Mouse (Mus musculus): ENCODE results near the gene Hist3h2a. TPM values are rescaled to one million over a fixed set of nuclear protein-coding genes. Genes with fewer than 3 reads are reported as not detected.

Gene Hist3h2a
- polyA plus RNA-seq, 1 experiment from 2014 or later = 16.7 TPM

- ATAC-seq = no peak
- H3K9me3 ChIP-seq (ENCODE audit: control insufficient read depth) = no peaks in the 10 kb centered on the region
- H3K9ac ChIP-seq (ENCODE audit: low read depth, low read length) = no peak overlapping the region
- 8% methylated on average over 6 of the region's 6 CpGs for WGBS
- peak; percentile 19; the same call in 1 of the 2 replicates for TF ChIP-seq CTCF (IDR thresholded peaks at IDR 0.05; ENCODE audit: low read depth)
- H3K4me1 ChIP-seq (replicated peaks; ENCODE audit: control insufficient read depth, insufficient read depth, low read length) = no peaks in the 10 kb centered on the region
- no peaks in the 10 kb centered on the region for H3K27me3 ChIP-seq (replicated peaks; ENCODE audit: control insufficient read depth, insufficient read depth, low read length)
- H3K27ac ChIP-seq (ENCODE audit: low read depth, low read length) = peak overlapping the region; percentile 91; the same call in 1 of the 2 replicates
- peak overlapping the region; percentile 84 for H3K4me3 ChIP-seq (ENCODE audit: low read depth, low read length)
- H3K4me2 ChIP-seq (replicated peaks; ENCODE audit: low read depth) = peak overlapping the region; percentile 98
- peaks cover 19% of the 10 kb centered on the region; the same call in 1 of the 2 replicates for H3K36me3 ChIP-seq (ENCODE audit: control insufficient read depth, insufficient read depth)
These were observed 15.4 kb upstream of the Hist3h2a start for GRCm38 (mm10) chr11:58939088-58939439.

GRCm38 (mm10) chr11:58944136-58944535 is 10.3 kb upstream of the Hist3h2a start:
- WGBS = 81% methylated on average over 5 of the region's 5 CpGs

GRCm38 (mm10) chr11:58947306-58947705 is 7.2 kb upstream of the Hist3h2a start:
- Histone ChIP-seq H3K4me2 (replicated peaks; ENCODE audit: low read depth) (no peak overlapping the region; the same call in 1 of the 2 replicates), H3K36me3 (ENCODE audit: control insufficient read depth, insufficient read depth) (no peaks in the 10 kb centered on the region), H3K4me3 (ENCODE audit: low read depth, low read length) (no peak overlapping the region), H3K9me3 (ENCODE audit: control insufficient read depth) (no peaks in the 10 kb centered on the region), H3K27me3 (replicated peaks; ENCODE audit: control insufficient read depth, insufficient read depth, low read length) (0 out of 2 replicates have a peak, but pooled peaks cover 3% of the 10 kb centered on the region), H3K27ac (ENCODE audit: low read depth, low read length) (no peak overlapping the region), H3K4me1 (replicated peaks; ENCODE audit: control insufficient read depth, insufficient read depth, low read length) (no peaks in the 10 kb centered on the region), H3K9ac (ENCODE audit: low read depth, low read length) (no peak overlapping the region)
- no peak for ATAC-seq
- no peak for TF ChIP-seq CTCF (IDR thresholded peaks at IDR 0.05; ENCODE audit: low read depth)
- WGBS = 82% methylated on average over 3 of the region's 3 CpGs

More at GRCm38 (mm10) chr11:58944136-58944535, 10.3 kb upstream of the Hist3h2a start:
- no peaks in the 10 kb centered on the region for H3K9me3 ChIP-seq (ENCODE audit: control insufficient read depth)
- no peaks in the 10 kb centered on the region for H3K4me1 ChIP-seq (replicated peaks; ENCODE audit: control insufficient read depth, insufficient read depth, low read length)
- TF ChIP-seq CTCF (IDR thresholded peaks at IDR 0.05; ENCODE audit: low read depth) = no peak
- no peak overlapping the region for H3K9ac ChIP-seq (ENCODE audit: low read depth, low read length)
- no peak overlapping the region for H3K4me3 ChIP-seq (ENCODE audit: low read depth, low read length)
- no peak overlapping the region for H3K4me2 ChIP-seq (replicated peaks; ENCODE audit: low read depth)
- H3K36me3 ChIP-seq (ENCODE audit: control insufficient read depth, insufficient read depth) = no peaks in the 10 kb centered on the region
- H3K27me3 ChIP-seq (replicated peaks; ENCODE audit: control insufficient read depth, insufficient read depth, low read length) = 0 out of 2 replicates have a peak, but pooled peaks cover 1% of the 10 kb centered on the region
- no peak overlapping the region for H3K27ac ChIP-seq (ENCODE audit: low read depth, low read length)
- no peak for ATAC-seq

GRCm38 (mm10) chr11:58947798-58948528 is 6.5 kb upstream of the Hist3h2a start:
- peak; percentile 34; the same call in 1 of the 2 replicates for ATAC-seq
- no peak overlapping the region for H3K9ac ChIP-seq (ENCODE audit: low read depth, low read length)
- TF ChIP-seq CTCF (IDR thresholded peaks at IDR 0.05; ENCODE audit: low read depth) = no peak
- 9% methylated on average over 23 of the region's 23 CpGs for WGBS
- peak overlapping the region; percentile 54 for H3K4me2 ChIP-seq (replicated peaks; ENCODE audit: low read depth)
- no peaks in the 10 kb centered on the region for H3K9me3 ChIP-seq (ENCODE audit: control insufficient read depth)
- peak overlapping the region; percentile 28 for H3K4me3 ChIP-seq (ENCODE audit: low read depth, low read length)
- 0 out of 2 replicates have a peak, but pooled peaks cover 3% of the 10 kb centered on the region for H3K27me3 ChIP-seq (replicated peaks; ENCODE audit: control insufficient read depth, insufficient read depth, low read length)
- H3K27ac ChIP-seq (ENCODE audit: low read depth, low read length) = no peak overlapping the region
- no peaks in the 10 kb centered on the region for H3K4me1 ChIP-seq (replicated peaks; ENCODE audit: control insufficient read depth, insufficient read depth, low read length)
- H3K36me3 ChIP-seq (ENCODE audit: control insufficient read depth, insufficient read depth) = no peaks in the 10 kb centered on the region

GRCm38 (mm10) chr11:58948542-58949479 is 5.7 kb upstream of the Hist3h2a start, which contains the start of gene Hist3h2ba:
Gene Hist3h2ba, plus strand, starts transcription at chr11:58948920.
- ATAC-seq = peak; percentile 78
- H3K27me3 ChIP-seq (replicated peaks; ENCODE audit: control insufficient read depth, insufficient read depth, low read length) = 0 out of 2 replicates have a peak, but pooled peaks cover 3% of the 10 kb centered on the region
- under 1% methylated on average over 48 of the region's 48 CpGs for WGBS
- no peaks in the 10 kb centered on the region for H3K36me3 ChIP-seq (ENCODE audit: control insufficient read depth, insufficient read depth)
- peak within 1 kb of the TSS; percentile 28 for H3K4me3 ChIP-seq (ENCODE audit: low read depth, low read length)
- TF ChIP-seq CTCF (IDR thresholded peaks at IDR 0.05; ENCODE audit: low read depth) = no peak
- H3K9me3 ChIP-seq (ENCODE audit: control insufficient read depth) = no peaks in the 10 kb centered on the region
- H3K27ac ChIP-seq (ENCODE audit: low read depth, low read length) = no peak within 1 kb of the TSS; the same call in 1 of the 2 replicates
- no peaks in the 10 kb centered on the region for H3K4me1 ChIP-seq (replicated peaks; ENCODE audit: control insufficient read depth, insufficient read depth, low read length)
- H3K9ac ChIP-seq (ENCODE audit: low read depth, low read length) = no peak within 1 kb of the TSS
- peak within 1 kb of the TSS; percentile 54 for H3K4me2 ChIP-seq (replicated peaks; ENCODE audit: low read depth)

Data from intestine, postnatal 0 days (tissue).